Mouse (Mus musculus) thymus, adult 2 months (tissue): Measurements from ENCODE around the gene Zfp804a.

Experiments used
- CTCF ChIP-seq: fragments of 200-500 bp; IDR thresholded peaks from 2 replicates; pipeline ENCODE4 v1.5.1; 2012; ENCODE audit warnings: mild to moderate bottlenecking, control low read depth, low read length, moderate library complexity, borderline replicate concordance; ENCODE audit not compliant: control insufficient read depth, poor library complexity, insufficient read depth; ENCODE audit errors: extremely low read depth
- POLR2A ChIP-seq: fragments of 200-500 bp; IDR thresholded peaks from 2 replicates; pipeline ENCODE4 v1.6.1; 2012; ENCODE audit warnings: mild to moderate bottlenecking, low read length, control low read depth, moderate library complexity; ENCODE audit not compliant: control insufficient read depth, poor library complexity, insufficient read depth; ENCODE audit errors: extremely low read depth

DNA sequence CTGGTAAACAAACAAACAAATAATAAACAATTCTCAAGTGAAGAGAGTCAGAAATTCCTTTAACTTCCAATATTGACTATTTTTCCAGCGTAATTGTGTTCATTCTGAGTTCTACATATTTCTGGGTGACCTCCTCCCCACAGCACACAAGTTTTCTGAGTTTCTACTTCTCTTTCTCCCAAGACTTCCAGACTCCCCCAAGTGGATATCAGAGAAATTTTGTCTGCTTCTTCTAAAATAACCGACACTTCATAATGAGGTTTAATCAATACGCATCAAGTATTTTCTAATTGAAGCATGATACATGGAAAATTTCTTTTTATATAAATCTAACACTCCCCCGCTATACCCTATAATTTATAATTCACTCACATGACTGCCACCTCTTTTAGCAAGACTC lies 1.4 kb upstream of the Zfp804a start:
- TF ChIP-seq POLR2A: no peak
- TF ChIP-seq CTCF: no peak
